Mouse (Mus musculus) neutrophil, adult 5-6 weeks (primary cell): ENCODE measurements around the gene Hnrnpl. TPM values are rescaled to one million over a fixed set of nuclear protein-coding genes. Genes with fewer than 3 reads are reported as not detected.
A peak's percentile ranks its signal among the peaks of the same experiment; 100 is the strongest.

ENCODE experiments used
- ATAC-seq: fragments of 151-379, 151-347 bp; 2 replicates; pipeline ENCODE4 v1.8.0; 2017; ENCODE audit warnings: mild to moderate bottlenecking, moderate TSS enrichment; ENCODE audit not compliant: insufficient number of reproducible peaks, poor library complexity, low FRiP score, severe bottlenecking; ENCODE audit errors: extremely low read depth
- total RNA-seq: library from RNA; stranded (forward); fragments of 200-1000 nt; gene quantifications from 2 replicates; pipeline ENCODE4 v1.2.3, GENCODE M21; 2017

Hnrnpl gene
- total RNA-seq, 1 experiment from 2014 or later, result 326 TPM

GRCm38 (mm10) chr7:28822993-28823903, 14.9 kb downstream of the Hnrnpl start:
- ATAC-seq, result no peak

GRCm38 (mm10) chr7:28823932-28824331, 15.6 kb downstream of the Hnrnpl start:
- ATAC-seq, result no peak

GRCm38 (mm10) chr7:28824941-28825685, 16.8 kb downstream of the Hnrnpl start, which contains the start of gene Ech1:
Ech1 (plus strand) TSS chr7:28825217.
- peak; percentile 98 for ATAC-seq

GRCm38 (mm10) chr7:28825686-28826401, 17.5 kb downstream of the Hnrnpl start:
- ATAC-seq, result no peak

GRCm38 (mm10) chr7:28826402-28826772, 18.0 kb downstream of the Hnrnpl start:
- ATAC-seq, result no peak

- no peak for ATAC-seq
Measured at GRCm38 (mm10) chr7:28827338-28827737, 19.0 kb downstream of the Hnrnpl start.

- no peak for ATAC-seq
Measured at GRCm38 (mm10) chr7:28829821-28830220, 21.5 kb downstream of the Hnrnpl start.

GRCm38 (mm10) chr7:28830981-28831380, 22.6 kb downstream of the Hnrnpl start:
- no peak for ATAC-seq

GRCm38 (mm10) chr7:28831411-28832125, 23.2 kb downstream of the Hnrnpl start:
- ATAC-seq, result no peak

- peak; percentile 58 for ATAC-seq
Measured at GRCm38 (mm10) chr7:28832137-28832536, 23.8 kb downstream of the Hnrnpl start.

- no peak for ATAC-seq
Measured at GRCm38 (mm10) chr7:28833723-28834347, 25.5 kb downstream of the Hnrnpl start, which contains the start of gene Lgals4. Lgals4 (plus strand) TSS chr7:28833854.

- no peak for ATAC-seq
Measured at GRCm38 (mm10) chr7:28836936-28837335, 28.6 kb downstream of the Hnrnpl start.

GRCm38 (mm10) chr7:28838331-28838730, 30.0 kb downstream of the Hnrnpl start:
- ATAC-seq, result 0 out of 2 replicates have a peak, but pooled peaks have one; percentile 35

- ATAC-seq, result no peak
Measured at GRCm38 (mm10) chr7:28847273-28847672, 38.9 kb downstream of the Hnrnpl start.

- ATAC-seq, result no peak
Measured at GRCm38 (mm10) chr7:28849700-28850236, 41.4 kb downstream of the Hnrnpl start.

GRCm38 (mm10) chr7:28850642-28851041, 42.3 kb downstream of the Hnrnpl start:
- ATAC-seq, result no peak

GRCm38 (mm10) chr7:28859953-28860352, 51.6 kb downstream of the Hnrnpl start:
- ATAC-seq, result no peak

GRCm38 (mm10) chr7:28860898-28861297, 52.6 kb downstream of the Hnrnpl start:
- ATAC-seq, result no peak
